Mouse (Mus musculus) lung, postnatal 25 days (tissue): ENCODE results near the gene Prpf3.
A peak's percentile ranks its signal among the peaks of the same experiment; 100 is the strongest.
"Not testable (repeated sequence)": the region's sequence is repeated elsewhere in the genome, so short reads cannot be mapped to it uniquely, and the experiment has no call there.

Experiments used
- DNase-seq: peaks from one replicate; pipeline ENCODE4 v3.0.0; 2022; ENCODE audit warnings: low spot score

Gene Prpf3

GRCm38 (mm10) chr3:95855502-95856089 is at the start of gene Prpf3:
Gene Prpf3, minus strand, starts transcription at chr3:95855885.
- peak; percentile 96 for DNase-seq

GRCm38 (mm10) chr3:95904568-95904967 is 48.9 kb upstream of the Prpf3 start, which contains the start of gene Car14:
Gene Car14, minus strand, starts transcription at chr3:95904691.
- no peak for DNase-seq

- DNase-seq, result no peak
Observed at GRCm38 (mm10) chr3:95903753-95904502, 48.2 kb upstream of the Prpf3 start.

- no peak for DNase-seq
Observed at GRCm38 (mm10) chr3:95902643-95903042, 47.0 kb upstream of the Prpf3 start.

- DNase-seq, result no peak
Observed at GRCm38 (mm10) chr3:95902373-95902625, 46.6 kb upstream of the Prpf3 start.

- no peak for DNase-seq
Observed at GRCm38 (mm10) chr3:95901616-95902372, 46.1 kb upstream of the Prpf3 start.

- DNase-seq, result no peak
Observed at GRCm38 (mm10) chr3:95899800-95900524, 44.3 kb upstream of the Prpf3 start.

- DNase-seq, result not testable (repeated sequence)
Observed at GRCm38 (mm10) chr3:95895501-95895900, 39.8 kb upstream of the Prpf3 start.

GRCm38 (mm10) chr3:95894317-95895160 is 38.9 kb upstream of the Prpf3 start:
- DNase-seq, result peak; percentile 79

- DNase-seq, result peak; percentile 99
Observed at GRCm38 (mm10) chr3:95893606-95894316, 38.1 kb upstream of the Prpf3 start, which contains the start of gene Aph1a. Gene Aph1a, plus strand, starts transcription at chr3:95893969.

- DNase-seq, result peak; percentile 68
Observed at GRCm38 (mm10) chr3:95893126-95893525, 37.4 kb upstream of the Prpf3 start.

- peak; percentile 60 for DNase-seq
Observed at GRCm38 (mm10) chr3:95892066-95893052, 36.7 kb upstream of the Prpf3 start.

GRCm38 (mm10) chr3:95891211-95892065 is 35.8 kb upstream of the Prpf3 start, which contains the start of gene BC028528:
Gene BC028528, minus strand, starts transcription at chr3:95892005.
- DNase-seq, result peak; percentile 72

- no peak for DNase-seq
Observed at GRCm38 (mm10) chr3:95889664-95890063, 34.0 kb upstream of the Prpf3 start.

GRCm38 (mm10) chr3:95887596-95887995 is 31.9 kb upstream of the Prpf3 start:
- no peak for DNase-seq

GRCm38 (mm10) chr3:95884400-95884799 is 28.7 kb upstream of the Prpf3 start:
- DNase-seq, result no peak

- DNase-seq, result peak; percentile 83
Observed at GRCm38 (mm10) chr3:95882816-95883425, 27.2 kb upstream of the Prpf3 start.
